Mouse (Mus musculus): Measurements from ENCODE around the gene Col27a1.

- TF ChIP-seq KAT2A (conservative IDR thresholded peaks at IDR 0.05; ENCODE audit: low read depth, low read length) (no peak), CTCF (IDR thresholded peaks at IDR 0.05 in 2 of 3, conservative IDR thresholded peaks at IDR 0.05 in 1 of 3; ENCODE audit: control insufficient read depth in 1 of 3, insufficient read depth in 1 of 3, low read depth in 2 of 3, low read length in 3 of 3, poor library complexity in 1 of 3, severe bottlenecking in 1 of 3) (no peak), ZKSCAN1 (IDR thresholded peaks at IDR 0.05; ENCODE audit: low read depth, low read length) (no peak), ZNF384 (IDR thresholded peaks at IDR 0.05; ENCODE audit: low read depth, low read length) (no peak)
Measured at GRCm38 (mm10) chr4:63310247-63310855, 96.5 kb downstream of the Col27a1 start.
